Mouse (Mus musculus) heart, adult 2 months (tissue): ENCODE results near the gene C1ql3. TPM values are rescaled to one million over a fixed set of nuclear protein-coding genes. Genes with fewer than 3 reads are reported as not detected.
A peak's percentile ranks its signal among the peaks of the same experiment; 100 is the strongest.

Experiments used
- DNase-seq, 2 experiments: peaks; one replicate each; pipeline ENCODE4 v3.0.0; 2021
- H3K27ac ChIP-seq: fragments of 200-600 bp; 2 replicates; pipeline ENCODE4 v1.8.1; 2022
- H3K27me3 ChIP-seq: fragments of 200-500 bp; 2 replicates; pipeline ENCODE4 v1.6.1; 2012; ENCODE audit warnings: mild to moderate bottlenecking, low read length, inconsistent platforms, mixed read lengths; ENCODE audit not compliant: control insufficient read depth, insufficient read depth
- H3K36me3 ChIP-seq: fragments of 200-500 bp; 2 replicates; pipeline ENCODE4 v1.6.1; 2012; ENCODE audit warnings: low read length, inconsistent platforms; ENCODE audit not compliant: control insufficient read depth, insufficient read depth
- H3K4me1 ChIP-seq: fragments of 200-500 bp; 2 replicates; pipeline ENCODE4 v1.6.1; 2011; ENCODE audit warnings: low read length; ENCODE audit not compliant: control insufficient read depth, insufficient read depth
- H3K4me3 ChIP-seq: fragments of 200-600 bp; 2 replicates; pipeline ENCODE4 v1.8.1; 2022
- H3K79me2 ChIP-seq: fragments of 200-500 bp; replicated peaks from 2 replicates; pipeline ENCODE4 v1.6.1; 2012; ENCODE audit warnings: mild to moderate bottlenecking, inconsistent platforms, low read length, moderate library complexity, mixed read lengths; ENCODE audit not compliant: control insufficient read depth, insufficient read depth
- H3K9ac ChIP-seq: fragments of 200-500 bp; 2 replicates; pipeline ENCODE4 v1.6.1; 2012; ENCODE audit warnings: low read depth, mild to moderate bottlenecking, control low read depth, inconsistent platforms, low read length, mixed read lengths
- CTCF ChIP-seq: fragments of 200-600 bp; IDR thresholded peaks from 2 replicates; pipeline ENCODE4 v1.8.1; 2022; ENCODE audit warnings: antibody characterized with exemption, mild to moderate bottlenecking, moderate library complexity
- EP300 ChIP-seq: fragments of 200-500 bp; IDR thresholded peaks from 2 replicates; pipeline ENCODE4 v1.6.1; 2011; ENCODE audit warnings: low read depth, low read length, control low read depth; ENCODE audit not compliant: insufficient read depth
- POLR2A ChIP-seq: fragments of 200-500 bp; IDR thresholded peaks from 2 replicates; pipeline ENCODE4 v1.6.1; 2011; ENCODE audit warnings: mild to moderate bottlenecking, low read depth, low read length, control low read depth; ENCODE audit not compliant: insufficient read depth
- WGBS: fragments of 180-500 bp; shearing (Covaris S2); methylation state at CpG from one replicate; pipeline ENCODE4 v1.1.7; 2018; 5-methylcytosine and 5-hydroxymethylcytosine counted together
- intact Hi-C: fragments of 180-260 bp; cut with DNase I; formaldehyde crosslinking; loops from one replicate; pipeline ENCODE4 v1.15.1; 2025
- polyA plus RNA-seq: library from polyadenylated mRNA; depleted of rRNA; stranded (reverse); fragments of >200 nt; gene quantifications from 2 replicates; pipeline ENCODE4 v1.2.3, GENCODE M21; 2012
- total RNA-seq, 2 experiments: library from RNA; stranded (reverse); gene quantifications; 2 replicates each; pipeline ENCODE4 v1.2.3; 2021

Gene C1ql3
- total and polyA plus RNA-seq, 3 experiments = not detected

GRCm38 (mm10) chr2:13018861-13019260 lies 7.3 kb upstream of the C1ql3 start:
- intact Hi-C loops = no loop called here
- TF ChIP-seq EP300 (no peak), POLR2A (no peak), CTCF (no peak)
- H3K27ac ChIP-seq = no peak overlapping the region
- H3K4me1 ChIP-seq = no peaks in the 10 kb centered on the region
- H3K4me3 ChIP-seq = no peak overlapping the region
- H3K79me2 ChIP-seq = no peaks in the 10 kb centered on the region
- WGBS = 61% methylated on average over 1 of the region's 1 CpGs
- no peak for DNase-seq
- H3K27me3 ChIP-seq = no peaks in the 10 kb centered on the region
- no peaks in the 10 kb centered on the region for H3K36me3 ChIP-seq
- H3K9ac ChIP-seq = no peak overlapping the region

GRCm38 (mm10) chr2:13018382-13018781 lies 6.8 kb upstream of the C1ql3 start:
- Histone ChIP-seq H3K4me3 (no peak overlapping the region), H3K79me2 (no peaks in the 10 kb centered on the region), H3K27ac (no peak overlapping the region), H3K36me3 (no peaks in the 10 kb centered on the region), H3K4me1 (no peaks in the 10 kb centered on the region), H3K9ac (no peak overlapping the region), H3K27me3 (no peaks in the 10 kb centered on the region)
- intact Hi-C loops = no loop called here
- DNase-seq = no peak
- TF ChIP-seq EP300 = no peak
- WGBS = 52% methylated on average over 5 of the region's 5 CpGs

- intact Hi-C loops = no loop called here
- TF ChIP-seq CTCF (no peak), POLR2A (no peak), EP300 (no peak)
Observed at GRCm38 (mm10) chr2:13011973-13012372, 367 bp upstream of the C1ql3 start.

GRCm38 (mm10) chr2:13010460-13011341 lies 905 bp downstream of the C1ql3 start:
- no peak overlapping the region for H3K9ac ChIP-seq
- no peaks in the 10 kb centered on the region for H3K79me2 ChIP-seq
- H3K27ac ChIP-seq = no peak overlapping the region
- H3K4me1 ChIP-seq = no peaks in the 10 kb centered on the region
- WGBS = under 1% methylated on average over 75 of the region's 75 CpGs
- H3K27me3 ChIP-seq = peaks cover 6% of the 10 kb centered on the region
- H3K36me3 ChIP-seq = no peaks in the 10 kb centered on the region
- H3K4me3 ChIP-seq = peak overlapping the region; percentile 50
- peak; percentile 33 to 47 for DNase-seq
- TF ChIP-seq EP300 (no peak), CTCF (peak; percentile 53)
- intact Hi-C loops = no loop called here

More at GRCm38 (mm10) chr2:13011973-13012372, 367 bp upstream of the C1ql3 start:
- WGBS = 84% methylated on average over 3 of the region's 3 CpGs
- no peak for DNase-seq
- Histone ChIP-seq H3K27ac (no peak overlapping the region), H3K79me2 (no peaks in the 10 kb centered on the region), H3K27me3 (peaks cover 6% of the 10 kb centered on the region), H3K4me1 (no peaks in the 10 kb centered on the region), H3K36me3 (no peaks in the 10 kb centered on the region), H3K9ac (no peak overlapping the region), H3K4me3 (no peak overlapping the region)

- TF ChIP-seq EP300 = no peak
- TF ChIP-seq CTCF = no peak
- 11% methylated on average over 31 of the region's 31 CpGs for WGBS
- no peaks in the 10 kb centered on the region for H3K79me2 ChIP-seq
- H3K27me3 ChIP-seq = peaks cover 6% of the 10 kb centered on the region
- no peak overlapping the region for H3K27ac ChIP-seq
- intact Hi-C loops = no loop called here
- H3K36me3 ChIP-seq = no peaks in the 10 kb centered on the region
- H3K4me1 ChIP-seq = no peaks in the 10 kb centered on the region
- peak; percentile 2 to 18 for DNase-seq
- no peak overlapping the region for H3K9ac ChIP-seq
- H3K4me3 ChIP-seq = no peak overlapping the region; the same call in 1 of the 2 replicates
Observed at GRCm38 (mm10) chr2:13010030-13010459, 1.6 kb downstream of the C1ql3 start.

GRCm38 (mm10) chr2:13009261-13009972 lies 2.2 kb downstream of the C1ql3 start:
- Histone ChIP-seq H3K27me3 (peaks cover 6% of the 10 kb centered on the region), H3K4me1 (no peaks in the 10 kb centered on the region), H3K79me2 (no peaks in the 10 kb centered on the region), H3K27ac (no peak overlapping the region), H3K9ac (no peak overlapping the region), H3K4me3 (no peak overlapping the region), H3K36me3 (no peaks in the 10 kb centered on the region)
- no peak for TF ChIP-seq POLR2A
- no peak for TF ChIP-seq EP300
- no peak for TF ChIP-seq CTCF
- DNase-seq = no peak
- 43% methylated on average over 18 of the region's 18 CpGs for WGBS
- intact Hi-C loops = loop anchor here (5.0 kb wide), 1 partner anchor 302 kb away; no protein-coding TSS in a partner anchor
